Mouse (Mus musculus) fibroblast of lung, adult 2 months (primary cell): ENCODE data around the gene Clta.

Source experiments
- DNase-seq: peaks from one replicate; pipeline ENCODE4 v3.0.0-alpha.2; 2011; ENCODE audit warnings: low read depth

Clta gene

GRCm38 (mm10) chr4:44072873-44073441, 68.7 kb downstream of the Clta start:
- no peak for DNase-seq

- no peak for DNase-seq
Observed at GRCm38 (mm10) chr4:44073799-44074198, 69.5 kb downstream of the Clta start.

DNA sequence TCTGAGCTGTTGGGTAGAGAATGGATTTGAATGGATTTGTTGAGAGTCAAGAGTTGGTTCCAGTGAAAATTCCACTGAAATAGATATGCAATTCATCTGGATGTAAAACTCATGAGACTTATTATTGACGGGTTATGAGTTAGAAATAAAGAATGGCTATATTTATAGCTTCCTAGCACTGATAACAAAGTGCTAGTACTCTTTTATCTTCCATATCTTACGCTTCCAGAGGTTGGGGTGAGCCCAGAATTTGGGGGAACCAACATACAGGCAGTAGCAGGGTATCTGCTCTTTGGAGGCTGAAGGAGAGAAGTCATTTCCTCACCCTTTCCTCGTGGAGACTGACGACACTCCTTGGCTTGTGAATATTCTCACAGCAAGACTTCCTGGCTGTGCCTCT, 70.2 kb downstream of the Clta start:
- DNase-seq: no peak

DNA sequence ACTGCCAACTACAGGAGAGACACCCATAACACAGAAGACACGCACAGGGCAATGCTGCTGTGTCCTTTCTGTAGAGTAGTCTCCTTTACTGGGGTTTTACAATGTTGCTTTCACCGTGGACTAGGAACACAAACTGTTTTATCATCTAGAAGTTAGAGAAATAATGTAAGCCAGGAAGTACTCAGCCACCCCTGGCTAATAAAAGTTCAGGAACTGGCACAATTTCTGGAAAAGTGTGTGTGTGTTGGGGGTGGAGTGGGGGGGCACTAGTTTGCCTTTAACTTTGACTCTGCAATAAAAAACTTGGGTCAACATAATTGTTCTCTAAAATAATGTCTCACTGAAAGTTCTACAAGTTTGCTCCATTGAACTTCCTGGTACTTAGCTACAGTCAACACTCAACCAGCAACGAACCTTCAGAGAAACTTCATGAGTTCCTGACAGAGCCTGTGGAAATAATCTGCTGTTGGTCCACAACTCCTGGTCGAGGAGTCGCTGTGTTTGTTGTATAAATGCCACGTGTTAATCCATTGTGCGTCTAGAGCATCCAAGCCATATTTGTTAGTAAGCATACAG, 74.2 kb downstream of the Clta start:
- no peak for DNase-seq
